Mouse (Mus musculus): ENCODE data around the gene Prph. TPM values are rescaled to one million over a fixed set of nuclear protein-coding genes. Genes with fewer than 3 reads are reported as not detected.
A peak's percentile ranks its signal among the peaks of the same experiment; 100 is the strongest.
"Not testable (repeated sequence)": the region's sequence is repeated elsewhere in the genome, so short reads cannot be mapped to it uniquely, and the experiment has no call there.

The Prph gene
- total RNA-seq, 2 experiments from 2014 or later, result 0.15 TPM; not detected in 1

GRCm38 (mm10) chr15:99076011-99076410, 21.0 kb downstream of the Prph start:
- DNase-seq, result not testable (repeated sequence)

- DNase-seq, result no peak
Observed at GRCm38 (mm10) chr15:99078181-99078910, 23.4 kb downstream of the Prph start.

DNA sequence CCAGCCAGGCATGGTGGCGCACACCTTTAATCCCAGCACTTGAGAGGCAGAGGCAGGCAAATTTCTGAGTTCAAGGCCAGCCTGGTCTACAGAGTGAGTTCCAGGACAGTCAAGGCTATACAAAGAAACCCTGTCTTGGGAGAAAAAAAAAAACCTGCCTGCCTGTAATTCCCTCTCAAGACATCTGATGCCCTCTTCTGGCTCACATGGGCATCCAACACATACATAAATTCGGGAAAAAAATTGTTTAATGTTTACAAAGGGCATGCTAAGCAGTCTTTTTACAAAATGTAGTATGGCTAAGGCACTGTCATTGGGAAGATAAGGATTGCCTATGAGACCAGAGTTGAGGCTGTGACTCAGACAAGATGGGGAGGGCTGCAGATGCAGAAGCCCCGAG, 24.8 kb downstream of the Prph start:
- DNase-seq, result no peak

DNA sequence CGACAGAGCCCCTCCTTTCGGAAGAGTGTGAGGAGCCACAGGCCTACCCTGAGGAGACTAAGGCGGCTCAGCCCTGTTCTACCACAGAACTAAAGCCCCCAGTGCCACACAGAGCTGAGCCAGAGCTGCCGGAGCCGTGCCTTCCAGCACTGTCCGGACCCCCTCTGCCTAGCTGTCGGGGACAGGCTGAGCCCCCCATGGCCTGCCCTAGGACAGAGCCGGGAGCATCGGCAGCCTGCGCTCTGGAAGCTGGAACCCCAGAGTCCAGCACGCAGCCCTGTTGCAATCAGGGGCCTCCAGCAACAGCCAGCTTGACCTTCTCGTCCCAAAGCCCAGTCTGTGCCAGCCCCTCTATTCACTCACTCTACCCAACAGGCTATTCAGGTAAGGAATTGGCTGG, 27.3 kb downstream of the Prph start:
- DNase-seq, result no peak

DNA sequence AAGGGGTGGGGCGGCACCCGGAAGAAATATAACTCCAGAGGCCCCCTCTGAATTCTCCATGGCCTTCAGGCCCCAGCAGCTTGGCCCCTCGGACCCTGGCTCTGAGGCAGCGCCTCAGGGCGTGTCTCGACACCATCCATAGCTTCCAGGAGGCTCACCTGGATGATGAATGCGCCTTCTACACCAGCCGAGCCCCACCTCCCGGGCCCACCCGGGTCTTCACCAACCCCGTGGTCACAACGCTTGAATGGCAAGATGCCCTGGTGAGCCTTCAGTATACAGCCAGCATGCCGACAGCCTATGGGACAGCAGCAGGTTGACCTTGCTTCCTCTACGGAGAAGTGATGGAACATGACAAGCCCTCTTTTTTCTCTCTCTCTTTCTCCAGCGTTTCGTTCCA, 27.9 kb downstream of the Prph start:
- DNase-seq, result no peak

DNA sequence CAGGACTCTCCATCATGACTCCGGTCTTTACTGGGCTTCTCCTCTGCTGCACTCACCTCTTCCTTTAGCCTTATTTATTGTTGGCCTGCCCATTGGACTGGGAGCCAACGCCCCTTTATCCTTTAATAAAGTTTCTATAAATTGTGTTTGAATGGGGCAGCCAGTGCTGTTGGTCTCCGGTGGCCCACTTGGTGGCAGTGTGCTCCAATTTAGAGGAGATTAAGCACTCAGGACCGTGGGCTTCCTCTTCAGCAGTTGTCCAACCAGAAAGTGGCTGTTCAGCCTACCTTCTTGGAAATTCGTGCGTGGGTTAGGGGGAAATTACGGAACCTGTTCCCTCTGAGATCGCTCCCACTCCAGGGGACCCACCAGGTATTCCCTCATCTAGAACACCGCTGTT, 28.3 kb downstream of the Prph start:
- peak; percentile 38 to 67 for DNase-seq

- no peak for DNase-seq
Observed at GRCm38 (mm10) chr15:99083867-99084557, 29.0 kb downstream of the Prph start.

DNA sequence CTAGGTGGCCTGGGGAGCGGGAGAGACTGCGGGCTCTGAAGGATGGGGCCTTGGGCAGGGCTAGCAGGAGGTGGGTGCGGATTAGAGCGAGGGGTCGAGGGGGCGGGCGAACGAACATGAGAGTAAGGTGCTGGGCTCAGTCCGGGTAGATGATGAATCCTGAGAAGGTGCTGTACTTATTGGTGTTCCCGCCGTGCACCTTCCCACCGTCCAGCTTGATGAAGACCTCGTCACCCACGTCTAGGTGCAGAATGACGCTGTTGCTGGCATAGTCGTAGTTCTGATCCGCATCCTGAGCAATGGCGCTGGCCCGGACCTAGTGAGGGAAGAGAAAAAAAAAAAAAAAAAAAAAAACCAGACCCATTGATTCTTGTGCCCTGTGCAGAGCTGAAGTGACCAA, 29.6 kb downstream of the Prph start:
- DNase-seq, result no peak

- no peak for DNase-seq
Observed at GRCm38 (mm10) chr15:99085997-99086396, 31.0 kb downstream of the Prph start.

DNA sequence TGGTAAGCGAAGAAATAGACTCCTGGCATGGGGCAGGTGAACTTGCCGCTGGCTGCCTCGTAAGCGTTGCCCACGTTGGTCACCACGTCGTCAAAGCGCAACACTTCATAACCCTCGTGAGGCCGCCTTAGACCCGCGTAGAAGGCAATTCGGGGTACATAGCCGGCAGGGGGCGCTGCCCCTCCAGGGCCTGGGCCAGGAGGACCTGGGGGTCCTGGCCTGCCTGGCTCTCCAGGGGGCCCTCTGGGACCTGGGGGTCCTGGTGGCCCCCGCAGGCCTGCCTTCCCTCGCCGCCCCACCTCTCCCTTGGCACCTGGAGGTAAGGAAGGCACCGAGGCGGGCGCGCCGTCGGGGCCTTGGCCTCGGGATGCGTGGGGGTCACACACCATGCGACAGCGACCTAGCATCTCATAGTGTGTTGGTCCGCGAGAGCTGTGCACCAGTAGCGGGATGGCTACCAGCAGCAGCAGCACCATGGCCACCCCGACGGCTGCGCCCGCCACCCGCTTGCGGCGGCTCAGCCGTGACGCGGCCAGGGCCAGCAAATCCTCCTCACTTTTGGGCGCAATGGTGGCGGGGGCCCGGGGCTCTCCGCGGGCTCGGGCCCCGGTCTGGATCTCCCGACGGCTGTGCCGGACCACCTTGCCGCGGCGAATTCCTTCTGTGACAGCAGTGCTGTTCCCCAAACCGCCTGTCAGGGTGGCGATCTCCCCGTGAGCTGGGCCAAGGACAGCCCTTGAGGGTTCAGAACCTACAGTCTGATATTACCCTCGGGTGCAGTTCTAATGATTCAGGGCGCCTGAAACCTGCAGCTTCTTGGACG, 32.5 kb downstream of the Prph start, which contains the start of gene C1ql4:
Gene C1ql4 (minus strand): TSS at position 565 of the 823 bp plus-strand sequence.
- DNase-seq, result no peak

DNA sequence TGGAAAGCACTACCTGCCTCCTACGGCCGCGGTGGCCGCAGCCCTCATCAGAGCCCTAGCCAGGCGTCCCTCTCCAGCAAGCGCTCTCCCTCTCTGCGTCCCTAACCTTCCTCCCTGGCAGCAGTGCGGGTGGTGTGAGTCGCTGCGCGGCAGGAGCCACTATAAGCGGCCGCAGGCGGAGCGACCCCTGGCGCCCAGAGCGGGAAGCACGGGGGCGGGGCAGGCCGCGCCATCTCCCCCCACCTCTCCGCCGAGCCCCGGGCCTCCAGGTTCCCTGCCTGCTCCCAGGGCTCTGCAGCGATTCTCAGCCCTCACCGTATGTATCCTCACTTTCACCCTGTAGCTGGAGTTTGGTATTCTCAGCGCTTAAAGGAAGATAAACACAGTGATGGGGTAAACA, 33.3 kb downstream of the Prph start:
- peak; percentile 68 to 81 for DNase-seq

- no peak for DNase-seq
Observed at GRCm38 (mm10) chr15:99089069-99089468, 34.1 kb downstream of the Prph start.

DNA sequence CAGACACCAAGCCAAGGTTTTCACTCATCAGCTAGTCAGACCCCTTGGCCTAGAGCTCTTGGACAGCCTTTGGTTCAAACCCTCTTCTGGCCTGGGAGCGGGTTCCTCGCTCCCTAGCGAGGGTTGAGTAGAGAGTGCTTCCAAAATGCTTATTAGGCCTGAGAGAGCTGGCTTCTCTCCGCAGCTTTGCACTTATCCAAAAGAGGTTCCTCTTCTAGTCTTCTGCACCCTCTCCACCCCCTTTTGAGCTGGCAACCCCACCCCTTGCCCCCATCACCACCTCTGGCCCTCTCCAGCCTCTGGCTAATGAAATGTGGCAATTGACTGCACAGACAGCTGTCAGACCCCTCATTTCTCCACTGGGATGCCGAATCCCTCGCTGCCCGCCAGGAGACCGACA, 37.9 kb downstream of the Prph start, which contains the start of gene Dnajc22:
Gene Dnajc22 (plus strand): TSS at position 301 of the 400 bp plus-strand sequence.
- no peak for DNase-seq

DNA sequence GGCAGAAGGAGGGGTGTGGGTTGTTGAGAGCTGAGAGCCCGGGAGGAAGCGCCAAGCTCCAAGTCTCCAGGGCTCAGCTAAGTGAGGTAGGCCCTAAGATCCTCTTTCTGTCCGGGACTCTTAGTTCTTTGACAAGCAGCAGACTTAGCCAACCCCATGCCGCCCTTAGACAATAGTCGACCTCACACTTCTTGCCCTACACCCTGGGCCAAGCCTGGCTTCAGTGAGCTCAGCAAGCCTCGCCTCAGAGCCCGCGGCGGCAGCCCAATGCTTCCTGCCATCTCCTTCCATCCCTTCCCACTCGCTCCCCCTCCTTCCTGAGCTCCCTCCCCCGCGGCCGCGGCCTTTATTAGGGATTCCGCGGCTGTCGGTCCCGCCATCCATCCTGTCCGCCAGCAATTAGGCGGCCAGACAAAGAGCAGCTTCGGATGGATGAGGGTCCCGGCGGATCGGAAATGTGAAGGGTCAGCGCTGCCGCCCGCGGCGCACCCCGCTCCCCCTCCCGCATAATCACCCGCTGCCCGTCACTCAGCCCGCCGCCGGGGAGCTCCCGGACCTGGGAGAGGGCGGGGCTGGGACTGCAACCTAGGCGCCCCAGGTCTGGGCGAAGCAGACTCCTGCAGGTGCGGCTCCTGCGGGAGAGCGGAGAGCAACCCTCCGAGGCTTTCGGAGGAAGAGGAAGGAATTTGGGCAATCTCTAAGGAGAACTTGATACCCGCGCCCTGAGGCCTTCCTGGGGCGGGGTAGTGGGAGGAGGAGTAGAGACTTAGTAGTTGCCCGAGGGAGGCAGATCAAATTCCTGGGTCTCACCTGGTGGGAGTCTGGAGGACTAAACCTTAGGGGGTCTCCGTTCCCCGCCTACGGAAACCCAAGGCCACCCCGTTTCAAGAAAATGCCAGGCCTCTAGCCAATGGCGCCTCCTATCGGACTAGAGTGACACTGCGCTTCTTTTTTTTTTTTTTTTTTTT, 38.6 kb downstream of the Prph start:
- DNase-seq, result peak; percentile 53 to 60

DNA sequence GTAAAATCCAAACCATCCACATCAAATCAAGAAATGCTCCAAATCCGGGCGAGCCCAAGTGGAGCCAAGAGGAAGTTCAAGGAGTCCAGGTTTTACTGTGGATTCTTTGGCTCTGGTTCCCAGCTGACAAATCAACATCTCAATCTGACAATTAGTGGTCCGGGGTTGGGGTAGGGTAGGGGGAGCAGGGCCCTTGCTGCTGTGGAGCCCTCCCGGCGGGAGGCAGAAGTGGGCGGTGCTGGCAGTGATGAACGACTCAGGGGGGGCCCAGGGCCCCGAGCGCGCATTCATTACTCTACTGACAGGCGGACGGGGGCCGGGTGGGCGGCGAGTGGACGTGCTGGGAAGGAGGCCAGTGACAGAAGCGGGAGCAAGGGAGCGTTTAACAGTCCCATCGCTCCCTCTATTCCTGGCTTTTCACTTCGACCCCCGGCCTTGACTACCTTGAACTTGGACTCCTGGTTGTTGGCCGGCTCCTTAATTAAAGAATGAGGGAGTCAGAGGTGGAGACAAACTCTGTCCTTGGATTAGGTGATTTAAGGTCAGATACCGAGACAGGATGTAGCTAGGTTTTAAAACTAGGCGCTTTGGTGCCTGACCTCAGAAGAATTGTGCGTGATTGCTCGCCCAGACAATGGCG, 39.8 kb downstream of the Prph start:
- DNase-seq, result no peak

GRCm38 (mm10) chr15:99095356-99095755, 40.4 kb downstream of the Prph start:
- no peak for DNase-seq

GRCm38 (mm10) chr15:99096061-99096793, 41.3 kb downstream of the Prph start:
- no peak for DNase-seq

DNA sequence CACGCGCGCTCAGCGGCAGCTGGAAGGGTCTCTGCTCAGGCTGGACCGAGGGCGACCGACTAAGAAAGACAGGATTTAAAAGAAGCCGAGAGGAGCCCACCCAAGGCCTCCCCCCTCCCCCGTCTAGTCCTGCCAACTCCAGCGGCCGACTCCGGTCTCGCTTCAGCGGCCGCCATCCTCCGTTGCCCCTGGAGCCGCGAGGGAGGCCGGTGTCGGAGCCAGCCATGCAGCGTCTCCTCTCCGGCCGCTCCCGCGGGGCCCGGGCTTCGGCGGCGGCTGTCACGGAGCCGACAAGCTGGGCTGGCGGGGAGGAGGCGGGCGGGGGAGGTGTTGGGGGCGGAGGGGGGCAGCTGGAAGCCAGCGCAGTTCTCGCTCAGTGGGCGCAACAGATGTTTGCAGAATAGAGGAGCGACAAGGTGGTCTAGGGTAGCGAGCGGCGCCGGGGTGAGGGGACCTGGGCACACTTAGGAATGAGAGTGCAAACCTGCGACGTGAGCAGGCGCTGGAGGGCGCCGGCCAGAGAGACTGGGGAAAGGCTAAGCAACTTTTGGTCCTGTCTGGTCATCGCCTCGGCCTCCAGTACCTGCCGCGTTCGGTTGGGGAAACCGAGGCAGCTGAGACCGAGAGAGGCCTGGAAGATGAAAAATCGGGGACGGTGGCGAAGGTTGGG, 42.0 kb downstream of the Prph start:
- DNase-seq, result no peak

- DNase-seq, result no peak
Observed at GRCm38 (mm10) chr15:99097840-99098492, 43.0 kb downstream of the Prph start.

Data from heart, adult 18-20 months (tissue).